Mouse (Mus musculus) kidney, adult 9 months (tissue): ENCODE results near the gene Gm9844.
"Not testable (repeated sequence)": the region's sequence is repeated elsewhere in the genome, so short reads cannot be mapped to it uniquely, and the experiment has no call there.

Experiments
- DNase-seq: peaks from one replicate; pipeline ENCODE4 v3.0.0; 2022

Gm9844 gene

GRCm38 (mm10) chr7:24869532-24870165 is 7.6 kb downstream of the Gm9844 start, which contains the start of the genes Lypd4 and Dmrtc2:
TSS of gene Lypd4 (minus strand) at chr7:24869941.
TSS of gene Dmrtc2 (plus strand) at chr7:24870057.
- DNase-seq: no peak

DNA sequence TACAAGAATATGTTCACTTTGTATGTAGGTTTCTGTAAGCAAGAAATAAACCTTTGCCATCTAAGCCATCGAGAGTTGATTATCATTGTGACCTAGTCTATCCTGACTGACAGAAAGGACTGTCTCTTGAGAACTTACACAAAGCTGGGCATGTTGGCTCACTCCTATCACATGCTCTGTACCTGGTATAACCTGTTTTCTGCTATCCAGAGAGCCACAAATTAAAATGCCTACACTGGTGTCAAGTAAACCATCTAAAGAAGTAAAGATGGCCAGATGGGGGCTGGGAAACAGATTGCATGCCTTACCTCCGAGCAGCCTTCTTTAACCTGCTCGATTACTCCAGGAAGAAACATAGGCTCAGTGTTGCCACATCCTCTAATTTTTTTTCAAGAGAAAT is 15.6 kb downstream of the Gm9844 start:
- DNase-seq: no peak

DNA sequence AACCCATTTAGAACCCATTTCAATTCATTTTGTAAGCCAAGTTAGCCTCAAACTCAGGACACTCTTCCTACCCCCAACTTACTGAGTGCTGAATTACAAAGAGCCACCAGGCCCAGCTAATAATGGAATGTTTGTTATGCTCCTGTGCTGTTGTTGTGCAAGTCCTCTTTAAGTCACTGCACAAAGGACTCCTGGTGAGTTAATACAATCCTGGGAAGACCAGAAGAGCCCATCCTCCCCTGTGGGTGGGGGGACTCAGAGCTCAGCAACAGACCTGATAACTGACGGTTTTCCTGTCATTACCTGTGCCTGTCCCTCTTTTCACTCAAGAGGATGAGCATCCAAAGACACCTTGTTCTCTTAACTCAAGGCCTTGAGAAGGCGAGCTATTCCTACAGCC is 17.6 kb downstream of the Gm9844 start:
- DNase-seq: no peak

DNA sequence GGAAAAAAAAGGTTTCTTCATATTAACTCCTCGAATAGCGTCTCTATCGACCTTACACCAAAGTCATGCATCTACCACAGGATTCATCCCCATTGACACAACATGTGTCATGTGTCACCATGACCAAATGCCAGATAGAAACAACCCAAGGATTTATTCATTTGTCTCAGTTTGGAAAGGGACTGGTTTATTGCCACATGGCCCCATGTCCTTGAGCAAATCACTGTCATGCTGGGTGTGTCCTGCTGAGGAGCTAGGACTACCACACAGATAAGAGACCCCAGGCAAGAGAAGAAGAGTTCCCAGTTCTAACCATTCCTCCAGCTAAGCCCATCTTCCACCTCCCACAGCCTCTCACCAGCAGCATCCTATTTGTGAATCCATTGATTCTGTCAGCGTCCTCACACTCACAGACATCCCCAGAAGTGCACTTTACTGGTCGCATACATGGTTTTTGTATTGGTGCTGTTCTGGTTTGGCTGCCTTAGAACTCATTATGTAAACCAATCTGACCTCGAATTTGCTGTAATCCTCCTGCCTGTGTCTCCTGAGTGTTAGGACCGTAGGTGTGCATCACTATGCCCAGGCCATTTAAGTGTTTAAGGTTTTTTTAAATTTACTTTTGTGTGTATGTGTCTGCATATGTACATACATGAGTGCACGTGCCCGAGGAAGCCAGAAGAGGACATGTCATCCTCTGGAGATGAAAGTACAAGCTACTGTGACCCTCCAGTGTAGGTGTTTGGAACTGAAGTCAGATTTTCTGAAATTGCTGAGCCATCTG is 20.6 kb downstream of the Gm9844 start:
- DNase-seq: no peak

DNA sequence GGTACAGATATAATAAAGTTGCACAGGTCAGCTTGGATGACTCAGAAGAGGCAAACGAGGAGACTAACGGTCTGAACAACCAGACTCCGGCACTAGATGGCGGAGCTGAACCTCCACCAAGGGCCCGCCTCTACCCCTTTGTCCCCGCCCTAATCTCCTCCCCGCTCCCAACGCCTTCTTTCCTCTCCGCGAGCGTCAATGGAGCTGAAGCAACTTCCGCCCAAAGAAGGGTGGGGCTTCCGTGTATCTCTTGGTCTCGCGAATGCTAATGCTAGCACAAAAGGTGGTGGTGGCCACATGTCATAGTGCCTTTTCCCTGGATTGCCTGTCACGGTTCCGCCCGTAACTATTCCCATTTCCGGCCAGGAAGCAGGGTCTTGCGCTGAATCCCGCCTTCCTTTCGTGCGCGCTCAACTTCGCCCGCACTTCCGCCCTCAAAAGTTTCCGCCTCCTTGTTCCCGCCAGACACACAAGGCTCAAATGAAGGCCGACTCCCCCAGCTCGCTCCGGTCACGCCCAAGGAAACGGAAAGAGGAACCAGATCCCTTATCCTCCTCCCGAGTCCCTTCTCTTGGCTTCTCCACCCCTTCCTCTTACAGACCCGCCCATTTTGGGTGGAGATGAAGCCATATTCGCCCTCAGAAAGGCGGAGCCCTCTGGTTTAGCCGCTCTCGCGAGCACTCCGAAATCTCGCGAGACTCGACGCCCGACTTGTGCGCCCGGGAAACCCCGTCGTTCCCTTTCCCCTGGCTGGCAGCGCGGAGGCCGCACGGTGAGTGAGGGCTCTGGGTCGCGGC is 22.1 kb downstream of the Gm9844 start, which contains the start of gene Rps19:
Gene Rps19 (plus strand): TSS at position 476 of the 797 bp plus-strand sequence.
- DNase-seq: peak; percentile 100

GRCm38 (mm10) chr7:24884693-24885291 is 22.8 kb downstream of the Gm9844 start:
- DNase-seq: peak; percentile 49

GRCm38 (mm10) chr7:24885468-24886307 is 23.7 kb downstream of the Gm9844 start:
- no peak for DNase-seq

DNA sequence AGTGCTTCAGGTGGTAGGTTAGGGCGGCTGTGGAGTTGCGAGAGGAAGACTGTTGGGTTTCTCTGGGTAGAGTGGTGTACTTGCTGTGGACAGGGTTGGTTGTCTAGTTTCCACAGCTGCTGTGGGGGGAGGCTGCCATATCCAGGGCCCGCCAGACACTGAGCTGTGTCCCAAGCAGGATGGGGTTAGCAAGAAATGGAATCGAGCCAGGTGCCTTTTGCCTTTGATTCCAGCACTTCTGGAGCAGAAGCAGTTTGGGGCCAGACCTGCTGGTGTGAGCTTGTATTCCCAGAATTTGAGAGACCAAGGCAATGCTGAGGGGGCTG is 24.3 kb downstream of the Gm9844 start:
- DNase-seq: peak; percentile 63

DNA sequence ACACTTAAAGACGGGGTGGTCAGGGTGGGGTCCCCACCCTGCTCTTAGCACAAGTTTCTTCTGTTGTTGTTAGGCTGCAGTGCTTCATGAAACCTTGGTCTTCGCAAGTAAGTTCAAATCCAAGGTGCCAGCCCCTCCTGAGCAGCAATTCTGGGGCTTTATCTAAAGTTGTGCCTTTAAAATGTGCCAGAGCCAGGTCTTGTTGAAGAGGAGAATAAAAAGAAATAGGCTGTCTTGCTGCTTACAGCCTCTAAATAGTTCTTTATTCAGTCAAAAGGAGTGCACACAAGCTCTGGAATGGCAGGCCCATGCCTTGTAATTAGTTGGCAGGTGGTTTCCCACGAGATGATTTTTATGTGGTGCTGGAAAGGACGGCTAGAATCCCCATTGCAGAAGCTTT is 25.1 kb downstream of the Gm9844 start:
- DNase-seq: no peak

- DNase-seq: peak; percentile 94
Observed at GRCm38 (mm10) chr7:24889431-24890220, 27.6 kb downstream of the Gm9844 start.

DNA sequence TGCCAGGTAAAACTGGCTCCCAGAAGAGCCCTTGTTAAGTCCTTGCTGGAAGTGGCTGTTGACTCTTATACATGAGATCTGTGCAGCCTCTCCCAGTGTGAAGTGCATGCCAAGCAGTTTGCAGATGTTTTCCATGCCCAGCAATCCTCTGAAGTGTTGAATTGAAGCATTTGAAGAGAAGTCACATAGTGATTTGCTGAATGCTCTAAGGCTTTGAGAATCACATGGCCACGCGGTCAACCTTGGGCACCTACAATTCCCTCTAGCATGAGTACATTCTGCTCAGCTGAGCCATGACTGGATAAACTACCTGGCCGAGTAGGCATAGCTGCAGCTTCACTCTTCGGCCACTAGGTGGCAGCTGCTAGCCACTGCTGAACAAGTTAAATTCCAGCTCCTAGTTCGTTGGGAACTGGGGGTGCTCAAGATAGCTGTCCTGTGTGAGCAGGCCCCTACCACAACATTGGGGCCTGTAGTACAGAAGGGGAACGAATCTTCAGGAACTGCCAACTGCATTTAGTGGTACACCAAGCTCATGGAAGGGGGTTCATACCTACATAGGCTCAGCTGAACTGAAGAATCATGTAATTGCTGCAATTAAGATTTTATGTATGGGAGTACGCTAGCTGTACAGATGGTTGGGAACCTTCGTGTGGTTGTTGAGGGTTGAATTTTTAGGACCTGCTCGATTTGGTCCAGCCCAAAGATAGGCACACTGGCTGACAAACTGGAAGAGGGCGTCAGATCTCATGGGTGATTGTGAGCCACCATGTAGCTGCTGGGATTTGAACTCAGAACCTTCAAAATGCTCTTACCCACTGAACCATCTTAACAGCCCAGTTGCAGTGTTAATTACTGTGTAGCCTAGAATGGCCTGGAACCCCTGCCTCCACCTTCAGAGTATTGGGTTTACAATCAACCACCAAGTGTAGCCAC is 28.5 kb downstream of the Gm9844 start:
- DNase-seq: peak; percentile 82

GRCm38 (mm10) chr7:24891241-24892124 is 29.5 kb downstream of the Gm9844 start:
- DNase-seq: no peak

- DNase-seq: no peak
Observed at GRCm38 (mm10) chr7:24892125-24892583, 30.1 kb downstream of the Gm9844 start.

DNA sequence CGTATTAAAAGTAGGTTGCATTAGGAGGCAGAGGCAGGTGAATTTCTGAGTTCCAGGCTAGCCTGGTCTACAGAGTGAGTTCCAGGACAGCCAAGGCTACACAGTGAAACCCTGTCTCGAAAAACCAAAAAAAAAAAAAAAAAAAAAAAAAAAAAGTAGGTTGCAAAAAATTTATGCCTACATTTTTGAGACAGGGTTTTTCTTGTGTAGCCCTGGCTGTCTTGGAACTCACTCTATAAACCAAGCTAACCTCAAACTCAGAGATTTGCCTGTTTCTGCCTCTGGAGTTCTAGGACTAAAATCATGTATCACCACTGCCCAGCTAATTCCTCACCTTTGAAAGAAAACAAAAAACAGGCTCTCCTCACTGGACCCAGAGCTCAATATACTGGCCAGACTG is 33.7 kb downstream of the Gm9844 start:
- not testable (repeated sequence) for DNase-seq

DNA sequence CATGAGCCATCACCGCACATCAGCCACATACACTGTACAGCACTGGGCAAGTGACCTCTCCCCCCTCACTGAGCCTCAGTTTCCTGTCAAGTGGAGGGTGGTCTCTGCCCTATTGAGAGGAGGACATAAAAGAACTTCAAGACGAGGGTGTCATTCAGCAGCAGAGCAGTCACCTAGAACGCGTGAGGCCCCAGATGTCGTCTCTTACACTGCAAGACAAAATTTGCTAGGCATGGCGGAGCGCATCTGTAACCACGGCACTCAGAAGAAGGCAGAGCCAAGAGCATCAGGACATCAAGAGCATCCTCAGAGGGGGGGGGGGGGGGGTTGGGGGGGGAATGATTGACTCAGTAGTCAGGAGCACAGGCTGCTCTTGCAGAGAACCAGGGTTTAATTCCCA is 34.3 kb downstream of the Gm9844 start:
- no peak for DNase-seq

DNA sequence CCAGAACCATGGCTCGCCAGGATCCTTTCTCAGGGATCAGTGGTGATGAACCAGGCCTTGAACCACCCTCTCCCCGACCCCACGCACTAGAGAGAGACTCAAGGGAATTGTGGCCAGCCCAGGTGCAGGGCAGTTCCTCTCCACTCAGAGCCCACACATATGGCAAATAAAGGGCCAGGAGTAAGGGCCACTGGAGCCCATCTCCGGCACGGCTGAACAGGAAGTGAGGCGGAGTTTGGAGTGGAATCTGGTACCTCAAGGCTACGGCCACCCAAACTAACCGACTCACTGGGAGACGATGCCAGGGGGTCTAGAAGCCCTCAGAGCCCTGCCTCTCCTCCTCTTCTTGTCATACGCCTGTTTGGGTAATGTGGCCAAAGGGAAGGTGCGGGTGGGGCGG is 35.2 kb downstream of the Gm9844 start, which contains the start of gene Cd79a:
Gene Cd79a (plus strand): TSS at position 158 of the 400 bp plus-strand sequence.
- no peak for DNase-seq

DNA sequence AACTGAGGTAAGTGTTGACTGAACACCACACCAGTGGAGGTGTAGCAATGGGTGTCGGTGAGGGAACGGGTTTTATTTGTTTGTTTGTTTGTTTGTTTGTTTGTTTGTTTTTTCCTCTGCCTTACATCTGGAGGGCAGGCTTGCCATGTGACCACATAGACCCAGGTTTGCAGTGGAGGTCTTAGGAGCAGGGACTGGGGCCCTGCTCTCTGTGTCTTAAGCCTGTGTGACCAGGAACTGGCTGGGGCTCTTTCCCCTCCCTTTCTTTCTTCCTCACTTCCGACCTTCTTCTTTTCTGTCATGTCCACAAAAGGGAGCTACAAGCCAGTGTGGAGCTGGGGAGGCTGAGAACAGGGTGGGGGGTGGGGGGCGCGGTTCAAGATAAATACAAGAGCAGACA is 35.9 kb downstream of the Gm9844 start:
- DNase-seq: no peak

GRCm38 (mm10) chr7:24901114-24901513 is 39.1 kb downstream of the Gm9844 start:
- DNase-seq: no peak

DNA sequence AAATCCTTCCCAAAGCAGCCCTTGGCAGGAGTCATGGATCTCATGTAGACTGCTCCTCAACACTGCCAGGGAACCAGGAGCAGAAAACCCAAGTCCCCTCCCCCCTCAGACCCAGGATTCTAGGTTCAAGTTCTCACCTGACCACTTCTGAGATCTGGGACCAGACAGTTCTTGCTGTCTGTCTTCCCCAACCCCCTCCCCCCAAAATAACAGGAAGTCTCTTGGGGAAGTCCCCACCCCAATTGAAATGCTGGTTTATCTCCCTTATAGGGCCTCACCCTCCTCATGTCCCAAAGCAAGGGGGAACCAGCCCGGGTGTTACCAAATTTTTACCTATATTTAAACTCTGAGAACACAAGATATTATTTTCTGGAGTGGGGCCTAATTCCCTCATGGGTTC is 39.8 kb downstream of the Gm9844 start:
- DNase-seq: no peak
